Mouse (Mus musculus) heart, adult 9 months (tissue): ENCODE measurements around the gene Acta2.

Experiments used
- DNase-seq, 2 experiments: peaks; one replicate each; pipeline ENCODE4 v3.0.0; 2022; ENCODE audit warnings: low spot score in 2 of 2

Gene Acta2

DNA sequence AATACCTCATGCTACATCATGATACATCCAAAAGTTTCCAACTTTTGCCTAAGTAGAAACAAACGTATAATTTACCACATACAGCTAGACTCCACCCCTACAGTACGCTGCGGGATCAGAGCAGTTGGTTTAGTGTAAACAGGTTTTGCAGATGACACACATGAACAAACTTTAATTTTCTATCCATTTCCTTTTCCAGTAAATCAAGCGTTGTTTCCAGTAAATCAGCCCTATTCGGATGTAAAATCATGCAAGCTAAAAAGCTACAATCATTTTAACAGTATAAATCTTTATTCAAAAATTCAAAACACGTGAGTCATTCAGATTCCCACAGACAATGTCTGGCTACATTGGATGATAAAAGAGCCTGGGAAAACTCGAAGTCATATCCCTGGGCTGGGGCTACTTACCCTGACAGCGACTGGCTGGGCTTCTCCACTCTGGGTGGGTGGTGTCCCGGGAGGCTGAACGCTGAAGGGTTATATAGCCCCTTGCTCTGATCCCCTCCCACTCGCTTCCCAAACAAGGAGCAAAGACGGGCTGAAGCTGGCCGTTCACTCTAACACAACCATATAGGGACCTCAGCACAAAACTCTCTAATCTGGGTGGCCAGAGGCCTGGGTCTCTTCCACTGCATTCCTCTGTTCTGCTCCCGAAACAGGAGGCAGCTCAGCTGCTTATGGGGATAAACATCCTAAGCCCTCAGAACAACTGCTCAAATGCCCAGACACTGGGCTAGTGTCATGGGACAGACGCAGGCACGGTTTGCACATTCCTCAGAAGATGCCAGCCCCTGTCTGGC lies at the start of gene Acta2:
Gene Acta2 (minus strand): TSS at position 711 of the 802 bp plus-strand sequence.
- DNase-seq: peak; percentile 15 to 29

DNA sequence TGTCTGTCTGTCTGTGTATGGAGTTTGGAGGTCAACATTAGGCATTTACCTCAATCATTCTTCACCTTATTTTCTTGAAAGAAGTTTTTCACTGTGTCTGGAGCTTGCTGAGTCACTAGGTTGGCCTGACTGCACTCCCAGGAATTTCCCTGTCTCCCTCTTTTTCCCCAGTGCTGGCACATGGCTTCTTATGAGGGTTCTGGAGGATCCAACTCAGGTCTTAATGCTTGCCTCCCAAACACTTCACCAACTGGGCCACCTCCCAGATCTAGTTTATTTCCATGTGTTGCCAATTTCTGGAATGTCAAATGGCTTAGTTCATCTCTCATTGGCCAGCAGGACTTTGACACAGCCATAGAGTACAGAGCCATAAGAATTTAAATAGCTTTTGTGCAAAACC lies 49.5 kb upstream of the Acta2 start:
- no peak for DNase-seq

DNA sequence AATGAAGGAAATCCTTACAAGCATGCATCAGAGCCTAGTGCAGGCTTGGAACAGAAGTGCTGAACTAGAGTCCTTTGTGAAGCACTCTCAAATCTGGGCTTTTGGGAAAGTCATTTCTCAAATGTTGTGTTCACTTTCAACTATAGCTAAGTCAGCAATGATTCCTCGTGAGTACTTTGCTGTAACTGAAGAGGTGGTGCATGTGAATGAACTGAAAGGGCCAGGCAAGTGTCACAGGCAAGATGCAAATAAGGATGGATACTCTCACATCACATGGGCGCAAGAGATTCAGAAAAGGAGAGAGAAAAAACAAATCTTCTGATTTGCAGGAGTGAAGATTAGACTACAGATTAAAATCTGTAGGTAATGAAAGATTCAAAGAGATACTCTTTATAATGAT lies 45.0 kb upstream of the Acta2 start:
- no peak for DNase-seq

DNA sequence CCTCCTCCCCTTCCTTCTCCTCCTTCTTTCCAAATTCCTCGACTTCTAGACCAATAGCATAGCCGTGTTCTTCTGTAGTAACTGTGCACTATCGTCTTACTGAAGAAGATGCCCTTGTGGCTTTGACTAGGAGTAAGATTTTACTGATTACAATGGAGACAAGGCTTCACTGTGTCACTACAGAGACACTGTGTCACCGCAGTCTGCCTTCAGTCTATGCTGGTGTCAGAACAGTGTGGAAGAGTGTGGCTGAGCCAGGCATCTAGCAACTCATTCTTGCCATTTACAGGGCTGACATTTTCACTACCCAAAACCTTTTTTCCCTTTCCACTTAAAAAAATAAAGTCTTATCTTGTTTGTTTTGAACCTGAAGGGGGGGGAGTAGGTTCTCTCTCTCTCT lies 43.8 kb upstream of the Acta2 start:
- no peak for DNase-seq

DNA sequence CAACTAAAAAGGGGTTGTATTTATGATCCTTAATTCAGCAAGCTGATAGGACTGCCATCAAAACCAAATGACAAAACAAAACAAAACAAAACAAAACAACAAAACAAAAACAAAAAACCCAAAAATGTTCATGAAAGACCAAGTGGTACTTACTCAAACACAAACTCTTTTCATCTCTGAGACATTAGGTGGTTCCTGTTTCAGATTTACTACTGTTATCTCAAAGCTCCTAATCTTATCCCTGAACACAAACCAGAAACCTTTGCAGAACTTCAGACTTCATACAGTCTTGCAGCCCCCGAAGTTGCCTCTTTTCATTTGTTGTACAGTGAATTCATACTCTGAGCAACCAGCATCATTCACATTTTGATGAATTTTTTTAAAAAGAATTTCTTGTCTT lies 43.1 kb upstream of the Acta2 start:
- no peak for DNase-seq

DNA sequence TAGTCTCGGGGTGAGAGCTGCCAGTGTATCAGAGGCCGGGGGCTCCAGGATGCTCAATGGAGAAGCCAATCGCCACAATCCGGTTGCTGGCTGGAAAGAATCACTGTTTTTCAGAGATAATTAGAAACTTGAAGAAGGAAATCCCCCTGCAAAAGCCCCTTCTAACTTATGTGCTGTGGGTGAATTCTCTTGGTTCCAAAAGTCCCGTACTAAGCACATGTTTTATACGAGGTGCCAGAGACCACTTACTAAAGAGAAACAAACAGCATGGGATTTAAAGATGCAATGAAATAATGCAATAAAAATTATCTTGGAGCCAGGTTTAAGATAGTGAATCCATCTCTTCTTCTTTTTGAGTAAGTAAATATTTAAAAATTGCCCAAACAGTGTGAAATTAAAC lies 40.1 kb upstream of the Acta2 start:
- DNase-seq: no peak

DNA sequence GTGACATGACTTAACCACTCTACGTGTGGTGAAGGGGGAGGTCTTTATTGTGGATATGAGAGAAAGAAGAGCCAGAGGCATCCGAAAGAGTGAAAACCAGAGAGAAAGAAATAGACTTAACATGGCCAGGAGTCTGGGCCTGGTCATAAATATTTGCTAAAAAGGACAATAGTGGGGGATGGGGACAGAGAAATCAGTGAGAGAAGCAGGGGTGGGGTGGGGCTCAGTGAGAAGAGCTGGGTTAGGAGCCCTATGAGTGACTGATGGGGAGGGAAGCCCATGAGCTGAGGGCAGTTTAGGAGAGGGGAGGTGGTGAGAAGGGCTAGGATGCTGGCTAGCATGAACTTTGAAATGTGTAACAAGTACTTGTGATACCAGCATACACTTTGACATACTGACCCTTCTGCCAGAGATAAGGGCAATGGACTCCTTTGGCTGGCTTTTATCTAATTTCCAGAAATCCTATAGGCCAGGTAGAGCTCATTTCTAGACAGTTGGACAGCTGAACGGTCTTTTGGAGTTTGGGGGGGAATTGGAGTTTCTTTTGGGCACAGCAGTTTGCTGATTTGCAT lies 38.1 kb upstream of the Acta2 start:
- DNase-seq: no peak

DNA sequence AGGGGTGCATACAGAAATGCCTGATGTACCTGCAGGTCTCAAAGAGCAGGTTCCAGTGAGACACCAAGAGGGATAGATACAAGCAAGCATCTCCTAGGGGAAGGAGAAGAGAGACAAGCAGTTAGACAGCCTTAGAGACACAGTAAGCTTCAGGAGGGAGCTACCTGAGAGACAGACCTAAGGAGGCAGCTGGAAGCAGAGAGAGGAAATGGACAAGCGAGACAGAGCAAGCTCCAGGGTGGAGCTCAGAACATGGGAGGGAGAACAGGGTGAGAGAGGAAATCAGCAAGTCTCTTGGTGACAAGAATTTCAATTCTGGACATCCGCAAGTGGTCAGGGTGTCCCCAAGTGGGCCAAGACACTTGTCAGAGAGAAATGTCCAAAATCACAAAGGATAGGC lies 37.3 kb upstream of the Acta2 start:
- DNase-seq: no peak

DNA sequence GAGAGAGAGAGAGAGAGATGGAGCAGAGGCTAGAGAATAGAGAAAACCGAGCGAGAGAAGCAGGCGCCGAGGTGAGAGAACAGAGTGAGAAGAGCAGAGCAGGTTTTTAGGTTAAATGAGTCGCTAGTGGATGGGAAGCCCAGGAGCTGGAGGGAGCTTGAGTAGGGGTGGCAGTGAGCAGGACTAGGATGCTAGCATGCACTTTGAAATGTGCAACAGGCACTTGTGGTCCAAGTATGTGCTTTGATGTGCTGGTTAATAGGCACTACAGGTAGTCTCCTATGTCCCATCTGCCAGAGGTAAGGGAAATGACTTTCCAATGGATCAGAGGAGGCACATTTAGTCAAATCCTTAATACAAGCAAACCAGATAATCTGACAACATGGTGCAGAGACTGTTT lies 36.6 kb upstream of the Acta2 start:
- no peak for DNase-seq

DNA sequence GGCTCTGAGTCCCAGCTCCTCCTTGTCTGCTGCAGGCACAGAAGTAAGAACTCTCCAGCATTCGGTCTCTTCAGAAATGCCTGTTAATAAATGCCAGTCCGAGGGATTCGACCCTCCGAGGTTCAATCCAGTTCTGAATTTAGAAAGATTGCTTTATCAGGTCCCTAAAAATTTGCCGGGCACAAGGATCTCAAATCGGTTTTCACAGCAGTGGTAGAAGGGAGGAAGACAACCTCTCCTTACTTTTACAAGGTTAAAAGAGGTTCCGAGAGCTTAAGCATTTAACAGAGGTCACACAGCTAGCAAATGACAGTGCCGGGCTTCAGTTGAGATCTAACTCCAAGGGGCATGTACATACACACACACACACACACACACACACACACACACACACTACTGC lies 36.0 kb upstream of the Acta2 start:
- DNase-seq: no peak

DNA sequence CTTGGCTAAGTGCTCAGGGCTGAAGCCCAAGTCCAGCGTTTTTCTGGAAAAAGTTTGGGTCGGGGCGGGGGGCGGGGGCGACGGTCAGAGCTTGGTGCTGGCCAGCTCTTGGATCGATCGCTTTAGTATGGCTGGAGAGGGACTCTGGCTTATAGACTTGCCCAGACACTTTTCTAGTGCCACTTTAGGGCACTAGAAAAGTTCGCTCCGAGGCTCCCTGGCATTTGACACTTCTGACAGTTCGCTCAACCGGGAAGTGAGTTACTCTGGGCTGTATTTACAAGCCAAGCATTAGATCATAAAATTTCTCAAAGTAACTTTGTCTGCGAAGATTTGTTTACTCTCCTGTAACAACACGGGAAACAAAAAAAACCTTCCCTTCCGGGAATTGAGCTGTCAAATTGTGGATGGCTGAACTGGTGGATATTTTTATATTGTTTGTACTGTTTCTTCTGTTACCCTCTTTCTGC lies 35.5 kb upstream of the Acta2 start:
- DNase-seq: peak; percentile 38 to 49

DNA sequence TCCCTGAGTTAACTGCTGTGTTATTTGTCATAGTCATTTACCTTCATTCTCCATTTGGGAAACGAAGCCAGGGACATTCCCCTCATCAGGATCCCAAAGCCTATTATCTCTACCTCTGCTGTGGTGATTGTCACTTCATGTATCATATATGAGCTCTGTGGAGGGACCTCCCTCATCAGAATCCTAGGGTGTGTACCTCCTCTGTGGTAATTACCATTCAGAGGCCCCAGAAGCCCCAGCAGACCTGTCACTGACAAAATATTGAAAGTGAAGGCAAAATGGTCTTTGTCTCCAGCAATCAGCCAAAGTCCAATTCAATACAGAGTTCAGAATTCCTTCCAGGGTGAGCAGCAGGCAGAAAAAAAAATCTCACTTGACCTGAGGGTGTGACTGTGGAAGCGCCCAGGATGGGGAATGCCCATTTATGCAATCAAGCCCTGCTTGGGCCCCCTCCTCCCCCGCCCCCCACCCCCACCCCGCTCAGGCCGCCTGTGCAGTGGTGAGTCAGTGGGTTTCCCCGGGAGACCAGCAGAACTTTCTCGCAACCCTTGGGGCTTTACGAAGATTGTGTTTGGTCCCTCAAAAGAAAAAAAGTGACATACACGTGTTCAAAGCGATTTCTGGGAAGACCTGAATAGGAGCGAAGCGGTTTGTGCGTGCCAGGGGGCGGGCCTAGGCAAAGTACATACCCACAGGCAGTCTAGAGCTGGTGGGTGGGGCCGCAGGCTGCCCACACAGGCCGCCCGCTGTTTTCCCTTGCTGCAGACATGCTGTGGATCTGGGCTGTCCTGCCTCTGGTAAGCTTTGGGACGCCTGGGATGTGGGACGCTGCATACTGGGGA lies 34.8 kb upstream of the Acta2 start, which contains the start of gene Fas:
Gene Fas (plus strand): TSS at position 719 of the 842 bp plus-strand sequence.
- peak; percentile 86 for DNase-seq

DNA sequence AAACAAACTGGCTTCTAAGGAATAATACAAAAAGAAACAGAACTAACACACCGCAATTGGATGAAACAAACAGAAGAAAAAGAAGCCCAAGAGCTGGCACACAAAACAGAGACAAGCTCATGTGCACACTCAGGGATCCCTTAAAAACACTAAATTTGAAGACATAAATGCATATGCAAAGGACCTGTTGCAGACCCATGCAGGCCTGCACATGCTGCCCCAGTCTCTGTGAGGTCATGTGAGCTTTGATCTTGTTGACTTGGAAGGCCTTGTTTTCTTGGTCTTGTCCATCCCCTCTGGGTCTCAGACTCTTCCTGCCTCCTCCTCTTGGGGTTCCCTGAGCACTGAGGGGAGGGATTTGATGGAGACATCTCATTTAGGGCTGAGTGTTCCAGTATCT lies 33.3 kb upstream of the Acta2 start:
- no peak for DNase-seq

DNA sequence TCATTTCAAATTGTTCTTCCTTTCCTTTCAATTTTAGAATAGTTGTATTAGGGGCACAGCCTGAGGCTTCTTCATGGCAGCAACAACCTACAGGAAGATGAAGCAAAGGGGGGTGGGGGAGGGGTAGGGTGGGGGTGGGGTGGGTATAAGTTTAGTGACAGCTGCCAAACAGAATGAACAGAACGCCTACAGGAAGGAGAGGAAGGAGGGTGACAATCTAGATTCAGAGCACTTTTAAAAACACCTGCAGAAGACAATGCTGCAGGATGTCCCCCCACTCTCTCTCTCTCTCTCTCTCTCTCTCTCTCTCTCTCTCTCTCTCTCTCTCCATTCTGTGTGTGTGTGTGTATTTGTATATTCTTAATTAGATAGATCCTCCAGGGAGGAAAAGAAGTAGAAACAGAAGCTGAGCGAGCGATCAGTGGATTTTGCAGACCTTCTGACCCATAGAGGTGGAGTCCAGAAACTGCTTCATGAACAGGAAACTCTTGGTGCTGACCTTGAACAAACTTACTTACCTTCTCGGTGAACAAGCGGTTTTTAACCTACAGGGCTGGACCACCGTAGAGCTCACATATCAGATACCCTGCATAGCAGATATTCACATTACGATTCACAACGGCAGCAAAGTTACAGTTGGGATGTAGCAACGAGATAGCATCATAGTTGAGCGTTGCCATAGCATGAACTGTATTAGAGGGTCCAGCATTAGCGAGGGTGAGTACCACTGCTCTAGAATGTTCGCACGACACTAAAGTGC lies 32.4 kb upstream of the Acta2 start:
- no peak for DNase-seq

DNA sequence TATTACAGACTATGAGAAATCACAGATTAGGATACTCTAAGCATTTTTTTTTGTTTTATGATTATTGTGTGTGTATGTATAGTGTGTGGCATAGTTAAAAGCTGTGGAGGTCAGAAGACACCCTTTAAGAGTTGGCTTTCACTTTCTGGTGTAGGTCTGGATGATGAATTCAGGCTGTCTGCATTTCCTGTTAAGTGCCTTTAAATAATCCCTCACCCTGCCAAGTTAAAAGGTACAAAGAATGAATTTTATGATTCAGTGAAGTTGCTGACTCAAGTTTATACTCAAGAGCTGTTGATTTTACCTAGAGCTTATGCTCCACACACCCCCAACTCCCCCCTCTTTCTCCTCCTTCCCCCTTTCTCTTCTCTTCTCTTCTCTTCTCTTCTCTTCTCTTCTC lies 31.8 kb upstream of the Acta2 start:
- no peak for DNase-seq

DNA sequence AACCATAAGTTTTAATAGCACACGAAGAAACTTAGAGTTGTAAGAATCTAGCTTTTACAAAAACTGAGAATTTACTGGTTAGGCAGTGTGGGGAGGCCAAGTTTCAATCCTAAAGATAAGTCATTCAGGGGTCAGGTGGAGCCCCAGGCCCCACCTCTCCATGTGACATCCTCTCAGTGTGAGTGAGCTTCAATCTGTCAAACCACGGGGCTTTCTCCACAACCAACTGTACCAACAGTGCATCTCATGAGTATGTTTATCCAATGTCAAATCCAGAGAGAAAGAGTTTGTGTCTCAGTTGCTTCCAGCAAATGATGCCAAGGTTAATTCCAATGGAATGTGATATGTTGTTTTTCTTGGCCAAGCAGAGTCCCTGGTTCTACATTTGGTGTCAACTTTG lies 29.4 kb upstream of the Acta2 start:
- DNase-seq: no peak

DNA sequence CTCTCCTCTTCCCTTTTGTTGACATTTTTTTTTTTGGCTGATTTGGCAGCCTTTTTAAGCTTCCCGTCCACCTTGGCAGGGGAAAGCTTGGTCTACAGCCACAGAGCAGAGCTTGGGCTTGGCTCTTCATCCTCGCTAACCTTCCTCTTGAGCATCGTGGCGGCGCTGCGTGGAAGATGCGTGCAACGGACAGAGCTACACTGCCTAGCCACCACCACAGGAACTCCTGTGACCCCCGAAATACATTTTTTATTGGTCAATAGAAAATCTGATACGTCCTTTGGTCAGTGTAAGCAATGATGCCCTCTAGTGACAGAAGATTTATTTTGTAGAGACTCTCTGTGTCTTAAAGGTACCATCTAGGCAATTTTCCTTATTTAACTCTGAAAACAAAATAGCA lies 29.0 kb upstream of the Acta2 start:
- peak; percentile 23 to 37 for DNase-seq

DNA sequence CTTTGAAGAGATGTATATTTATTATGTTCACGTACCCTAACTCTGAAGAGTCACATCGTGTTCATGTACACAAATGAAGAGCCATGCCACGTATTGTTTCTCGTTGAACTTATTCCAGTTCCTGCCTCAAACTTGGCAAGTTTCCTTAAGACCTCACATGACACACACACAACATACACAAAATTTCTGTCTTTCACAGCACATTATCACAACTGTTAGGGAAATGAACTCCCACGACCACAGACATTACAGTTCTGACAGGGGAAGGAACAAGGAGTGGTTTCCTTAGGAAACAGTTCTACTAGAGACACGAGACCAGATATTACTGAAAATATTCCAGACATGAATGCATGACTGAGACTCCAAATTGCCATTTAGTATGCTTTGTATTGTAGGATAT lies 28.2 kb upstream of the Acta2 start:
- peak; percentile 33 to 46 for DNase-seq

DNA sequence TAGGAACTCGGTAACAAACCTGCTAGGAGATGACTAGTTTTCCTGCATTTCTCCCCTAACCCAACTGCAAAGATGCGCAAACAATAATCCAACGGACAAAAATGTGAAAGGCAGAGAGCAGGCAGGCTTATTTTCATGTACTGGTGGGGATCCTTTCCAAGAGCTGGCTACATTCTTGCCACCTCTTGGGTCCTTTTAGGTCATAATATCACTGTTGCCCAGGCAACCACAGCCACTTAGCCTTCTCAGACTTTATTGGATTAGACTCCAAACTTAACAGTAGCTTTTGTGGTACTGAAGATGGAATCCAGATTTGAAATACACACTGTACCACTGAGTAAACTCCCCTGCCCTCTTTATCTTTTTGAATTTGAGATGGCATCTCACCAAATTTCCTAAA lies 22.7 kb upstream of the Acta2 start:
- no peak for DNase-seq

DNA sequence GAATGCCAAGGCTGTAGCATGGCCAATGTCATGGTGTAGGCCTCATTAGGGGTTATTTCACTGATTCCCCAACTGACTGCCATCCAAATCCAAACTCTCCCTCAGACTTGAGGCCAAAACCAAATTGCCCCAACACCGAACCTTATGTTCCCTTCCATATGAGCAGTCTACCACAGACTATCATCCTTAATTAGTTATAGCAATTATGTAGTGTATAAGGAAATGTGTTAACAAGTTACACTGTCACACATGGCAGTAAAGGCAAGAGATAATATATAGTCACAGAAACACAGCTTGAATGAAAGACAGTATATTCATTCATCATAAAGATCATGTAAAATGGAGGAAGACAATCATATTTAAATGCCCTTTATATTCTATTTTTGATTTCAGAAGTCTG lies 17.7 kb upstream of the Acta2 start:
- no peak for DNase-seq

DNA sequence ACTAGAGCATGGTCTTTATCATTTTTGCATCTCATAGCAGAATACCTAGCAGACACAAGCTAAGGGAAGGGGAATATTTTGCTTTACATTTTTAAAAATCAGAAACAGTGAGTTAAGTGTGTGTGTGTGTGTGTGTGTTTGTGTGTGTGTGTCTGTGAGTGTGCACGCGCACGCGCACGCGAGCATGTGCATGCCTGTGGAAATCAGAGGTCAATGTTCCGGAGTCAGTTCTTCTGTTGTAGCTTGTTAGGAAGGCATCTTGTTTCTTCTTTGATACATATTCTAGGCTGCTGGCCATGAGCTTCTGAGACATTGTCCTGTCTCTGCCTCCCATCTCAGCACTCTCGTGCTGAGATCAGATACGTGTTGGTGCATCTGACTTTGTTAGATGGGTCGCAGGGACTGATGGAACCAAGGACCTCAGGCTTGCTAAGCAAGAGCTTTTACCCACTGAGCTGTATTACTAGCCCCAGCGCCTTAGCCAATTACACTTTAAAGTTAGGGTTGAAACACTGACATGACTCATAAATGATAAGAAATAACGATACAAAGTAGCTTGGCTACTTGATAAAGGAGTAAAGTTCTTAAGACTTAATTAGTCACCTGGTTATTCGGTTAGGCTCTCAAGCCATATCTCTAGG lies 15.6 kb upstream of the Acta2 start:
- DNase-seq: no peak
